Mouse (Mus musculus): ENCODE measurements around the gene Pdf.

Pdf gene
- long read RNA-seq, experiment 1, transcript Pdf-201 (2 exons, 1,306 nt): major isoform, 86 of 86 reads
- long read RNA-seq, experiment 1, partial matches to known transcripts: 0 of 86 reads
- long read RNA-seq, experiment 1, other reads (novel, unspliced or antisense): 0 of 86 reads
- long read RNA-seq, experiment 2, transcript Pdf-201 (2 exons, 1,306 nt): major isoform, 103 of 103 reads
- long read RNA-seq, experiment 2, partial matches to known transcripts: 0 of 103 reads
- long read RNA-seq, experiment 2, other reads (novel, unspliced or antisense): 0 of 103 reads

DNA sequence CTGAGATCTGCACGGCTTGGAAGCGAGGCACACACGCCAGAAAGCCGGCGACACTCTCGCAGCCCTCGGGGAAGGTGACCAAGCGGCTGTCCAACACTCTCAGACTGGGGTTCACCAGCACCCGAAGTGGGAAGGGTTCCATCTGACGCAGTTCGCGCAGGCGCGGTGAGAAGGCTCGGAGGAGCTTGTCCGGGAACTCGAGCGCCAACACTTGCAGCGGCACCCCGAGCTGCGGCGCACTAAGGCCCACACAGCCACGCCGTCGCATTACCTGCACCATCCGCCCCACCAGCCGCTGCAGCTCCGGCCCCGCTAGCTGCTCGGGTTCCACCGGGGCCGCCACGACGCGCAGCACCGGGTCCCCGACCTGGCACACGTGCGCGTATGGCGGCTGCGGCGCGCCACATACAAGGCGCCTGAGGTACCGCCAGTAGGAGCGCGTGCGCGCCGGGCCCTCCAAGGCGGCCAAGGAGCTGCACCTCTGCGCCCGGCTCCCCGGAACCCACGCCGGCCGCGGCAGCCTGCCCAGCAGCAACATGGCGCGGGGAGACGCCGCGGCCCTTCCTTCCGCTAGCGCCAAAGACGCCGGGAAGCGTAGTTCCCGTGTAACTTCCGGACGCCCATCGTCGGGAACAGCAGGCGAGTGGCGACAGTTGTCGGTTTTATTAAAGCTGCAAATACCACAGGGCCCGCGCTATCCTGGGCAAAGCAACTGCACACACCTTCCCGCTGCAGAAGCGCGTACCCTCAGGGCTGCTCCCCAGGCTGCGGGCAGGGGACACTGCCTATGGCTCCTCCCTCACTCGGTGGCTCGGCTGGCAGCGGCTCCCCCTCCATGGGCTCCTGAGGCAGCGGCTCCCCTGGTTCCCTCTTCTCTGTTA, at the start of gene Pdf:
TSS of gene Pdf (minus strand) at position 554 of the 881 bp plus-strand sequence.
- intact Hi-C loops (cut with DNase I): no loop called here

DNA sequence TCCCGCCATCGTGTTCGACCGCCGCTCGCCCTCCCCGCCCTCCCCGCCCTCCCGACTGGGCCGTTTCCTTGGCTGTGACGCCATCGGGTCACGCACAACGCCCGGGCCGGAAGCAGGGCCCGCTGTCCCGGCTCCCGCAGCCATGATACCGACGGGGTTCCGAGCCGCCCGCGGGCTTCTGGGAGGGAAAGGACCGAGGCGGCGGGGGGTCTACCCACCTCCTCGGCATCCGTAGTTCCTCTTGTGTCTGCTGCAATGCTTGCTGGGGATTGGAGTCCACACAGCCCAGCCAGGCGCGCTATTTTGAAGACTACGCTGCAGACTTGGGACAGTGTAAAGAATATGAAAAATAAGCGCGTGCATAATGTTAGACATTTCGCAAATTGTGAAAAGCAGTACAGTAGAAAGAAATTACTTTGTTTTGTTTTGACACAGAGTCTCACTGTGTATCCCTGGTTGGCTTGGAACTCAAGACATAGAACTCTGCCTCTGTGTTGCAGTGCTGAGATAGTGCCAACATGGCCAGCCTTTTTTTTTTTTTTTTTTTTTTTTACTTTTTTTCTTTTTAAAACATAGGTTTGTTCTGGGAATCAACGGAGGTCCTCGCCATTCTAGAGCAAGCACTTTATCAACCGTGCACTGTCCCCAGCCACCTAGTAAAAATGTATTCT, 48.1 kb upstream of the Pdf start, which contains the start of gene Terf2:
TSS of gene Terf2 (minus strand) at position 182 of the 671 bp plus-strand sequence.
- intact Hi-C loops (cut with DNase I): loop anchor here (5.0 kb wide), 1 partner anchor 39 kb away; the partner anchor contains the start of genes Cog8 and Nip7

DNA sequence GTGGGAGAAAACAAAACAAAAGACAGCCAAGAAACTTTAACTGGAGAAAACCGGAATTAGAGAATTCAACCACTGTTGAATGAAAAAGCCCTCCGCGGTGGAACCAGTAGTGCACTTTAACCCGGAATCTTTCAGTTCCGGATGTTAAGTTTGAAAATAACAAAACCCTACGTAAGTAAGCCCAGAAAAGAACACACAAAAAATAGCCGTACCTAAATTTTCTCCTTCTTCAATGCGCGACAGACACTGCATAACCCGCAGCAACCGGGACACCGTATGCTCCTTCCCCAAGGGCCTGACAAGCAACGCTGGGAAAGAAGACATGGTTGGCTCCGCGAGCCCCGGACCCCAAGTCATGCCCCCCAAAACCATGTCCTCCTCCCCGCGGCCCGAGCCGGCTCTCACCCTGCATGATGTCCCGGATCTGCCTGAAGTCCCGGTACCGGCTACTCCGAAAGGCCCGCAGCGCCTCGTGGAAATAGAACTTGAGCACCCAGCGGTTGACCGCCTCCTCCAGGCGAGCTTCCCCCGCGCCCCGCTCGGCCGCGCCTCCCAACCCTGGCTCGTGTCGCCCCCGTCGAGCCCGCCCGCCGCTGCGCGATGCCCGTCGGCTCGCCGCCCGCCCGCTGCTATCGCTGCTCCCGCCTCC, 47.4 kb upstream of the Pdf start:
- intact Hi-C loops (cut with DNase I): loop anchor here (5.0 kb wide), 1 partner anchor 39 kb away; the partner anchor contains the start of genes Cog8 and Nip7

DNA sequence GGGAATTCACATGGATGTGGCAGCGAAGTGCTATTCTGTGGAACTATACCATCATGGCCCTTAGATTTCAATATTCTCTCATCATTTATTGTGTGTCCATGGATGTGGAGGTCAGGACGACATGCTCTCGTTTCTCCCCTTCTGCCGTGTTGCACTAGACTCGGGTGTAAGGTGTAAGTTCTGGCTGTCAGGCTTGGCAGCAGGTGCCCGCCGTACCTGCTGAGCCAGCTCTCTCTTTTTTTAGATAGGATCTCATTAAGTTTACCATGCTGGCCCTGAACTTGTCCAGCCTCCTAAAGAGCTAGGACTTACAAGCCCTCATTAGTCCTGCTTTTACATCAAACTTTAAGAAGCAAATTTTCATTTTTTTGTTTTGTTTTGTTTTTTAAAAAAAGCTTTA, 42.1 kb upstream of the Pdf start:
- intact Hi-C loops (cut with DNase I): no loop called here

DNA sequence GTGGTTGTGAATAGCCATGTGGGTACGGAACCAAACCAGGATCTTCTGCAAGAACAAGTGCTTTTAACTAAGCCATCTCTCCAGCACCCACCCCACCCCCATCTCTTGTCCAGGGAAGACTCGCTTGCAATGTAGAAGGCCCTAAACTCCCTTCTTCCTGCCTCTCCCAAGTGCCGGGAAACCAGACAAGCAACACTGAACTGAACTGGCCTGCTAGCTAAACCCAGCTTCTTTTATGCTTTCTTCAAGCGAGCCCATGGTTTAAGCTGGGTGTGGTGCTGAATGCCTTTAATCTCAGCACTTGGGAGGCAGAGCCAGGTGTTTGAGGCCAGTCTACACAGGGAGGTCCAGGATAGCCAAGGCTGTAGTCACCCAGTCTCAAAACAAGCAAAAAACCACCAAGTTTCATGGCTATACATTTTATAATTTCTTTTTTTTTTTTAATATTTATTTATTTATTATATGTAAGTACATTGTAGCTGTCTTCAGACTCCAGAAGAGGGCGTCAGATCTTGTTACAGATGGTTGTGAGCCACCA, 40.2 kb upstream of the Pdf start:
- intact Hi-C loops (cut with DNase I): no loop called here

DNA sequence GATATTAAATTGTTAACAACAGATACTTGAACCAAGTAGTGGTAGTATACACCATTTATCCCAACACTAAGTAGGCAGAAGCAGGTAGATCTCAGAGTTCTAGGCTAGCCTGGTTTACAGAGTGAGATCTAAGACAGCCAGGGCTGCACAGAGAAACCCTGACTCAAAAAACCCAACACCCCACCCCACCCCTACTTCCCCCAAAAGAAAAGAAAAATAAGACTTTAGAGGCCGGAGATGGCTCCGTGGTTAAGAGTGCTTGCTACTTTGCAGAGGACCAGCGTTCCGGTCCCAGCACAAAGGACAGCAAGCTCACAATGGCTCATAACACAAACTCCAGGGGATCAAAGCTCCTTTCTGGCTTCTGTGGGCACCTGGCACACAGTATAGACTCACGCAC, 37.6 kb upstream of the Pdf start:
- intact Hi-C loops (cut with DNase I): no loop called here

DNA sequence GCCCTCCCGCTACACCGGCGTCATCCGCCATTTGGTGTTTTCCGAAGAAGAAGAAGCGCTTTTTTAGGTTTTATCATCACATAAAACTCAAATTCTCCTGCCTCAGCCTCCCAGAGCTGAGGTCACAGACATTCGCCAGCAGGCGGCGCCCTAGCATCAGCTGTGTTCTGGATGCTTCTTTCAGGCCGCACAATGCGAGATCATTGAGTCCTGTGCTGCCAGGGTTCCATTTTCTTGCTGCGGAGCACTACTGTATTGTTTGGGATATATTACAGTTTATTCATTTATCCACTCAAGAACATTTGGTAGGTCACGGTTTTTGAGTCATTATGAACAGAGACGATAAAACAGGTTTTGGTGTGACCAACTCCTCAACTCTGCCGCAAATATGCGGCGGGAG, 36.9 kb upstream of the Pdf start:
- intact Hi-C loops (cut with DNase I): no loop called here

DNA sequence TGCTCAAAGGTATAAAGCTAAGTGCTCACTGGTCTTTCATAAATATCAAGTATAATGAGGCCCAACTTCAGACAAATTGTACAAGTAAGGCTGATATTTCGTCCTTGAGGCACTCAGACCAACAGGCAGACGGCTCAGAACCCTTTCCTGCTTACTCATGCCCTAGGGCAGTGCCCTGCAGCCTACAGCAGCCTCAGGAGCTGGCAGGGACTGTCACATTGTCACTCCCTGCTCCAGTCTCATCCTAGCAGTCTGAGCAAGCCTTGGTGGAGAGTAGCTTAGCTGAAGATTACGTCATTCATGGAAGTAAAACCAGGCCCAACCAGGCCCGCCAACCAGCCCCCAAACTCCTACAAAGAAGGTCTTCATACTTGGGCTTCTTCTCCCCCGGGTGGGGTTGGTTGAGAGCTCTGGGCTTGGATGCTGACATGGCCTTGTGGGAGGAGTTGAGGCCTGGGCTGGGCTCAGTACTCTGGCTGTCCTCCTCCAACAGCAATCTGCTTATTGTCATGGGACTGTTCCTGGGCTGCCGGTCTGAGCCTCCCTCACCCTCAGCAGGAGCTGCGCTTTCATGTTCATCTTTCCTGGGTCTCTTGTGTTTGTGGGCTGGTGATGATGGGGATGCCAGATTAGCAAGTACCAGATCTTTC, 27.9 kb upstream of the Pdf start:
- intact Hi-C loops (cut with DNase I): no loop called here

DNA sequence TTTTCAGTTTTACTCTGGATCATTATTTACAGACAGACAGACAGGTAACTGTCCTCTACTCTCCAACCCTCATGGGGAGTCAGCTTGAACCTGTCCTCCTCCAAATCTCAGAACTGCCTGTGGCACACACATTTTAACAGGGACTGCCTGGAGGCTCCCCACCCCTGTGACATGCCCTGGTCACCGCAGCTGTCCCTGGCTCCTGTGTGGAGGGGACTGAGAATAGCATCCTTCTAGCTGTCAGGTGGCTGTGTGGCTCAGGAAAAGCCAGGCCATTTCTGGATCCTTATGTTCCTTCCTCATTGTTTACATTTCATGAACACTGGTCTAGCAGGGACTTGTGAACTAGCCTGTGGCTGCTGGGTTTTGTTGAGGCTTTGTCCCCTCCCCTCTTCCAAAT, 25.7 kb upstream of the Pdf start:
- intact Hi-C loops (cut with DNase I): no loop called here

DNA sequence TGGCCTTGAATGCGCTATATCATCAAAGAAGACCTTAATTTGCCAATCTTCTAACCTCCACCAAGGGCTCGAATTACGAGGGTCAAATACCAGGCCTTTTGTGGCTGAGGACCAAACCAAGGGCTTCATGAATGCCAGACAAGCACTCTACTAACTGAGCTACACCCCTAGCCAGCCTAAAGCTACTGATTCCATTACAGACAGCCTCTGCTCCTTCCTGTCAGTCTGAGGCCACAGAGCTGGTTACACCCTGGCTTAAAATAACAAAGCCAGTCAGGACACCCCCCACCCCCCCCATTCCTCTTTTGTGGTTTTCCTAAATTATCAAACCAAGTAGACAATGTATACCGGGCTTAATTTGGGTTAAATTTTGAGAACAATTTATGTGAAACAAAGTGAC, 25.3 kb upstream of the Pdf start:
- intact Hi-C loops (cut with DNase I): no loop called here

DNA sequence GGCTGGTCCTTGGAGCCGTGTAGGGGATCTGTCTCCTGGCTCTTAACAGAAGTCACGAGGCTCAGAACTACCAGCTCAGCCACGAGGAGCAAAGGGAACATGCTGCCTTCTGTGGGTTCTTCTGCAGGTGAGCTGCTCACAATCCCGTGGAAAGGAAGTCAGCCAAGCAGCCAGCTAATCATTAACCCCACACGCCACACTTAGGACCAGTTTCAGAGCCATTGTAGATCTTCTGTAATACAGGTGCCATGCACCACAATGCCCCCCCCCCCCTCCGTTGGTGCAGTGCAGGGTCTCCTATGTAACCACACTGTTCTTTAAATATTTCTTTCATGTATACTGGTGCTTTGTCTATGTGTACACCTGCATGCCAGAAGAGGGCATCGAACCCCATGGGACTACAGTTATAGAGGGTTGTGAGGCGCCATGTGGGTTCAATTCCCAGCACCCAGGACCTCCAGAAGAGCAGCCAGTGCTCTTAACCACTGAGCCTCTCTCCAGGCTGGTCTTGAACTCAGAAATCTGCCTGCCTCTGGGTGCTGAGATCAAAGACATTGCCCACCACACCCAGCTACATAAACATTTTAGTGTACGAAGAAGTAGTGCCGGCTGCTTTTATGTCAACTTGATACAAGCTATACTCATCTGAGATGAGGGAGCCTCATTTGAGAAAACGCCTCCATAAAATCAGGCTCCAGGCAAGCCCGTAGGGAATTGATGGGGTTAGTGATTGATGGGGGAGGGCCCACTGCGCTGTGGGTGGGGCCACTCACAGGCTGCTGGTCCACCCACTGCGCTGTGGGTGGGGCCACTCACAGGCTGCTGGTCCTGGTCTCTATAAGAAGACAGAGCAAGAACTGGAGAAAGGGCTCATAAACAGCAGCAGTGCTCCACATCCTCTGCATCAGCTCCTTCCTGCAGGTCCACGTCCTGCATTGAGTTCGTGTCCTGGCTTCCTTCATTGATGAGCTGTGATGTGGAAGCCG, 17.4 kb upstream of the Pdf start, which contains the start of gene Tmed6:
TSS of gene Tmed6 (minus strand) at position 134 of the 986 bp plus-strand sequence.
- intact Hi-C loops (cut with DNase I): no loop called here

DNA sequence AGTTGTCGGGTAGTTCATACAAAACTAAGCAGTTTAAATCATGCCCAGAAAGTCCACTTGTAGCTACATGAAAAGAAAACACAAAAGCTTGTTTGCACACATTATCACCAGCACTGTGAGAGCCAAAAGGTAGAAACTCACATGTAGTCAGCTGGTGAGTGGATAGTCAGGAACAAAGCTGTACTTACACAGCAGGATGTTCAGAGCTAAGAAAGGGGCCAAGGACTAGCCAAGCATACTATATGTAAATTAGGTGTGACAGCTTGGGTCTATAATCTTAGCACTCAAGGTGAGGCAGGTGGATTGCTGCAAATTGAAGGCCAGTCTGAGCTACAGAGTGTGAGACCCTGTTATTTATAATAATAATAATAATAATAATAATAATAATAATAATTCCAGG, 14.2 kb upstream of the Pdf start:
- intact Hi-C loops (cut with DNase I): no loop called here

DNA sequence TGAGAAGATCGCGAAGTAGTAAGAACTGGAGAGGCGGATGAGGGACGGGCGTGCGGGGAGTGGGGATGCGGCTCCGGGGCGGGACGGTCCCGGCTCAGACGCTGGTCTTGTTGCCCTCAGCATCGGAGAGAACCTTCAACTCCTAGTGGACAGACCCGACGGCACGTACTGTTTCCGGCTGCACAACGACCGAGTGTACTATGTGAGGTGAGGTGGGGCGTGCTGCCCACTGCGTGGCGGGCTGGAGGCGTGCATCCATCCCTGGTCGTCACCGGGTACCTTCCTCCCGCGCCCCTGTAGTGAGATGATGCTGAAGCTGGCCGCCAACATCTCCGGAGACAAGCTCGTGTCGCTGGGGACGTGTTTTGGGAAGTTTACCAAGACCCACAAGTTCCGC, 8.6 kb upstream of the Pdf start:
- intact Hi-C loops (cut with DNase I): loop anchor here (5.0 kb wide), 1 partner anchor 40 kb away; the partner anchor contains the start of gene Terf2

DNA sequence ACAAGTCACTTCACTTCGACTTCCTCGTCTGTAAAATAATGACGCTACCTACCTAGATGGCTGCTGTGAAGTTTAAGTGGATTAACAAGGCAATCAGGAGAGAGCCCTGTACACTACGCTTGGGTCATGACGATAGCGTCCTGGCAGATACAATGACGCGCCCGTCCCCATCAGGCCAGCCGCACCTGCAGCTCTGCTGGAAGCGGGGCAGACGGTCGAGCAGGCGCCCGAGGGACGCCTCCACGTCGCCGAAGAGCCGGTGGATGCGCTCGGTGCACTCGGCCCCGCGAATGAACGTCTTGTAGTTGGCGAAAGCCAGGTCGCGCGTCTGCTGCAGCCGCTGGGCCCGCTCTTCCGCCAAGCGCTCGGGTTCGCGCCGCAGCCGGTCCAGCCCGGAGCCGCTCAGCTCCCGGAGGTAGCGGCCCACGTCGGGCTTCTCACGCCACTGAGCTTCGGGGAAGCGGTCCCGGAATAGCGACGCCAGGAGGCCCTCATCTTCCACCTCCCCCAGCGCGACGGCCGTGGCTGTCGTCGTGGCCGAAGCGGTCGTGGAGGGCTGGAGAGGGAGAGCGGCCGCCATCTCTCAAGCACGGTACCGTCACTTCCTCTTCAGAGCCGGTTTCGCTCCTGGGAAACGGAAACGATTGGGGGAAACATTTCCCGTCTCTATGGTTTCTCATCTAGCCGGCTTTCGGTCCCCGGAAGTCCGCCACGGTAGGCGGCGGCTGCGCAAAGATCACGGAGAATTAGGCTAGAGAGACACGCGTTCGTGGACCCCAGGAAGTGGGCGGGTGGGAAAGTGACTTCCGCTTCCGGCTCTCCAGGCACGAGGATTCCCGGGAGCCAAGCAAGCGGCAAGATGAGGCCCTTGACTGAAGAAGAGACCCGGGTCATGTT, 7.9 kb upstream of the Pdf start, which contains the start of the genes Cog8 and Nip7:
TSS of gene Cog8 (minus strand) at position 614 of the 897 bp plus-strand sequence.
TSS of gene Nip7 (plus strand) at position 802 of the 897 bp plus-strand sequence.
- intact Hi-C loops (cut with DNase I): loop anchor here (5.0 kb wide), 1 partner anchor 41 kb away; the partner anchor contains the start of gene Terf2

DNA sequence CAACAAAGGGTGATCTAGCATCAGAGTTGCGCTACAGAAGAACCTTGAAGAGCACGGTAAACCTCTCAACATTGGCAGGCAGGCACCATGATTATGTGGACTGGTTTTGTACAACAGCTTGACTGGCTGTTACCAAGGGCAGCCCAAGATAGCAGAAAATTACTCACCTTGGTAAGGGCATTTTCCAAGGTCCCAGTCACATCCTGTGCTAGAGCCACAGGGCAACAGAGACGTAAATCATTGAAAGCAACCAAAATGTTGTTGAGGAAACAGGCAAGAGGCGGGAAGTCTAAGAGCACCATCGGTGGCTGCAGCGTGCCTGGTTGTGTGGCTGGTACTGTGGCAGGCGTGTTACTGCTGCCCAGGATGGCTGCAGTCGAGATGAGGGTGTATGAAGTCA, 3.6 kb upstream of the Pdf start:
- intact Hi-C loops (cut with DNase I): no loop called here

DNA sequence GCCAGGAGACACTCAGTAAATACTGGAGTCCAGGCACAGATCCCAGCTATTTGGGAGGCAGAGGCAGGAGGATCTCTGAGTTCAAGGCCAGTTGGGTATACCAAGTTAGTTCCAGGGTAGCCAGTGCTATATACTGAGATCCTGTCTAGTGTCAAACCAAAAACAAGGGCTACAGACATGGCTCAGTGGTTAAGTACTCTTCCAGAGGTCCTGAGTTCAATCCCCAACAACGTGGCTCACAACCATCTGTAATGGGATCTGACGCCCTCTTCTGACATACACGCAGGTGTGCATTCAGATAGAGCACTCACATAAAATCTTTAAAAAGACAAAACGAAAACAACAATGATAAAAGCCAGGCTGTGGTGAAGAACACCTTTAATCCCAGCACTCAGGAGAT, 1.1 kb upstream of the Pdf start:
- intact Hi-C loops (cut with DNase I): no loop called here

DNA sequence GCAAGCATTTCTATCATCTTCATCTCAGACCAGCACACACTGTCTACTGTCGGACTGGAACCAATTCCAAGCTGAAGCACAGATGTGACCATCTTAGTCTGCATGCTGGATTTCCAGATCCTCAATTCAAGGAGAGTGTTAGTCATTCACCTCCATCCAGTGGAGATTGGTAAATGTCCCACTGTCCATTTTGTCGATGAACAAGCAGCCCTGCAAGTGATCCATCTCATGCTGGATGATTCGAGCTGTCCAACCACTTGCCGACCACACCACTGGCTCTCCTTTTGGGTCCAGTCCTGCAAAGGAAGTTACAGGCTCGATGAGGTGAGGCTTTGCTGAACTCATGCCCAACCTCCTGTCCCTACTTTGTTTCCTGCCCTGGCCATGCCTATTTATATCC, 1.4 kb downstream of the Pdf start:
- intact Hi-C loops (cut with DNase I): no loop called here

DNA sequence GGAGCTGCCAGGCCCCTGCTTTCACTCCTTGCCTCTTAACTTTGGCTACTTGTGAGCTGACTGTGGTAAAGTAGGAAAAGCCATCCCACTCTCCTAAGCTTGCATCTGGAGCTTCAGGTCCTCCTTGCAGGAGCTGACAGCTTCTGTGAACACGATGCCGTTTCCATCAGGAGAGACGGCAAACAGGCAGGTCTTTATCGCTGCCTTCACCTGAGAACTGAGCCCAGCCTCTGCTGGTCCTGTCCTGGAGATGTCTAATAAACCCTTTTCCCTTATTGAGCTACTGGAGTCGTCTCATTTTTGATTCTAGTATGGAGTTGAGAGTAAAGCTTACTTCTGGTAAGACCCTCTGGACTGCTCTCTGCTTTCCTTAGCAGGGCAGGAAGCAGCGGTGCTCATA, 2.9 kb downstream of the Pdf start:
- intact Hi-C loops (cut with DNase I): no loop called here

Measured in adrenal gland (tissue).